16 mouse cellular contexts compared by ENCODE assay signal in the genomic region with DNA sequence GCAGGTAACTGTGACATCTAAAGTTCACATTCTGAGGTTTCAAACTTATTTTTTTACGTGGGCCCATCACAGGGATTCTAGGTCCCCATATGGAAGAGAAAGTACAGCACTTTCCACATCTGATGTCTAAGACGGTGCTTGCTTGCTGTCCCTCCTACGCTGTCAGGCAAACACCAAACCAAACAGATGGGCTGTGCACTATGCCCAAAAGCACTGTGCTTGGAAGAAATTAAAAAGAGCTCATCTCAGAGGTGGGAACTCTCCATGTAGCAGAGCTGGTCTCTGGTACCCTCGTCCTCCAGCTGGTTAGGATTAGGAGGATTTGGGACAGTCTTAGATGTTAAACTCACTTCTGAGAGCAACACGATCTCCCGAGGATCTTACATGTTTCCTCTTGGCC.
A peak's percentile ranks its signal among the peaks of the same experiment; 100 is the strongest.
DNase-seq lines count a peak whose midpoint lies in the region; ATAC-seq lines count a peak whose summit lies in the region.
"Had no signal": no experiment of that assay in that cellular context is flagged by ENCODE, and none has a peak within 500 bp of the region (broad histone marks: within the 10 kb centered on the region; RNA-seq: fewer than 3 reads in every experiment).

No protein-coding gene starts in this region.

- WGBS in heart, embryonic 11.5 days (ENCODE audit: insufficient replicate concordance): 68% methylated on average over 6 of the region's 6 CpGs

- no peaks in the 10 kb centered on the region for H3K36me3 ChIP-seq in heart, embryonic 11.5 days (ENCODE audit: control insufficient read depth, insufficient read depth, low read length)

- H3K4me3 ChIP-seq in heart, embryonic 11.5 days (ENCODE audit: low read depth, low read length): no peak overlapping the region
- H3K4me3 ChIP-seq: forebrain, embryonic 13.5 days had no signal

- H3K4me2 ChIP-seq in heart, embryonic 11.5 days: no peak overlapping the region
- H3K4me2 ChIP-seq: forebrain, embryonic 13.5 days had no signal

- H3K4me1 ChIP-seq in heart, embryonic 11.5 days (ENCODE audit: control insufficient read depth, insufficient read depth, low read length): no peaks in the 10 kb centered on the region
- H3K4me1 ChIP-seq: forebrain, embryonic 13.5 days had no signal

- H3K9me3 ChIP-seq in heart, embryonic 11.5 days (replicated peaks; ENCODE audit: control insufficient read depth, low read length): no peaks in the 10 kb centered on the region
- H3K9me3 ChIP-seq: forebrain, embryonic 13.5 days had no signal

- peak; percentile 67 for ATAC-seq in frontal cortex, adult (ENCODE audit: low TSS enrichment)
- no peak for ATAC-seq in heart, embryonic 11.5 days (replicated peaks; ENCODE audit: insufficient number of reproducible peaks, low FRiP score, low TSS enrichment)
- ATAC-seq: forebrain, embryonic 13.5 days; liver, postnatal 0 days had no signal

- no peaks in the 10 kb centered on the region for H3K27me3 ChIP-seq in heart, embryonic 11.5 days (ENCODE audit: control insufficient read depth, insufficient read depth, low read length)
- H3K27me3 ChIP-seq: forebrain, embryonic 13.5 days had no signal

- no peak overlapping the region for H3K9ac ChIP-seq in heart, embryonic 11.5 days (ENCODE audit: low read depth, low read length)
- H3K9ac ChIP-seq: forebrain, embryonic 13.5 days; liver, postnatal 0 days had no signal

- H3K27ac ChIP-seq in heart, embryonic 11.5 days (ENCODE audit: low read depth, low read length): no peak overlapping the region
- H3K27ac ChIP-seq: forebrain, embryonic 13.5 days had no signal

- peak; percentile 72 for DNase-seq in layer of hippocampus, adult 11-12 months (ENCODE audit: low spot score)
- DNase-seq in layer of hippocampus, postnatal 10 days (ENCODE audit: low spot score in 2 of 2): no peak
- DNase-seq in layer of hippocampus, adult 9-11 months: peak; percentile 88
- peak; percentile 59 to 84 for DNase-seq in right cerebral cortex, postnatal 10 days (ENCODE audit: low spot score in 2 of 2)
- no peak for DNase-seq in urinary bladder, postnatal 14 days (ENCODE audit: low spot score)
- no peak for DNase-seq in kidney, postnatal 4 days
- DNase-seq: adrenal gland, postnatal 10 days; cerebellum, adult 8-10 months; heart, postnatal 4 days; liver; liver, postnatal 0 days; lung, postnatal 14 days; thymus, adult 2 months had no signal

Comparison
In these comparisons a context has a peak if more than half of its experiments do, and no peak if none do; other contexts are left out.
1. DNase-seq: peak in layer of hippocampus, adult 11-12 months (single experiment), layer of hippocampus, adult 9-11 months (single experiment) and right cerebral cortex, postnatal 10 days (2 of 2); none in layer of hippocampus, postnatal 10 days (0 of 2), urinary bladder, postnatal 14 days (single experiment) and kidney, postnatal 4 days (0 of 2).